Mouse (Mus musculus) testis, adult 2 months (tissue): Measurements from ENCODE around the gene C330021F23Rik.

Source experiments
- CTCF ChIP-seq: fragments of 200-500 bp; IDR thresholded peaks from 2 replicates; pipeline ENCODE4 v1.5.1; 2012; ENCODE audit warnings: low read depth, mild to moderate bottlenecking, inconsistent platforms, low read length, moderate library complexity; ENCODE audit not compliant: control insufficient read depth, insufficient read depth, insufficient replicate concordance
- POLR2A ChIP-seq: fragments of 200-500 bp; IDR thresholded peaks from 2 replicates; pipeline ENCODE4 v1.6.1; 2012; ENCODE audit warnings: low read depth, mild to moderate bottlenecking, inconsistent platforms, low read length, moderate library complexity; ENCODE audit not compliant: control insufficient read depth

DNA sequence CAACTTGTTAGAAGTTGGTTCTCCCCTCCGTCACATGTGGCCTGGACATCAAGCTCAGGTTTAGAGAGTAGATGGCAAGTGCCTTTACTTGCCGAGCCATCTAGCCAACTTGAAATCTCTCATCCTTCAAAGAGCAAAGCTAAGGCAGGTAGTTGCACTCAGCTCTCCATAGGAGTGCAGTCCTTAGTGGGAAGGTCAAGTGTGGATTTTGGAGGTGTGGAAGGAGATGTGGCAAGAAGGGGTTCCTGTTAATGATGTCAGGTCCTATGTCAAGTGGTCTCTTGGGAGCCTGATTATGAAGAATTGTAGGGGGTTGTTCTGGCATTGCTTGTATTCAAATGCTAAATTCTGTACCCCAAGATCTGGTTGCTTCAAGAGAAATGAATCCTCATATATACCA lies 26.7 kb downstream of the C330021F23Rik start:
- TF ChIP-seq CTCF (no peak), POLR2A (no peak)
